Mouse (Mus musculus) neural tube, embryonic 12.5 days (tissue): ENCODE data around the gene Washc3. TPM values are rescaled to one million over a fixed set of nuclear protein-coding genes. Genes with fewer than 3 reads are reported as not detected.
A peak's percentile ranks its signal among the peaks of the same experiment; 100 is the strongest.

Source experiments
- ATAC-seq: fragments of 200-750 bp; cut with Nextera tagmentation; 2 replicates; pipeline ENCODE4 v1.8.0; 2017; ENCODE audit warnings: low read depth, mild to moderate bottlenecking, moderate TSS enrichment, moderate library complexity; ENCODE audit not compliant: low FRiP score
- H3K27ac ChIP-seq: fragments of 300-500 bp; sonication (generic); 2 replicates; pipeline ENCODE4 v1.5.1; 2016
- H3K27me3 ChIP-seq: fragments of 300-500 bp; sonication (generic); replicated peaks from 2 replicates; pipeline ENCODE4 v1.6.1; 2016; ENCODE audit warnings: mild to moderate bottlenecking
- H3K36me3 ChIP-seq: fragments of 300-500 bp; sonication (generic); 2 replicates; pipeline ENCODE4 v1.6.1; 2016; ENCODE audit warnings: mild to moderate bottlenecking
- H3K4me1 ChIP-seq: fragments of 300-500 bp; sonication (generic); 2 replicates; pipeline ENCODE4 v1.6.1; 2016
- H3K4me2 ChIP-seq: fragments of 300-500 bp; sonication (generic); replicated peaks from 2 replicates; pipeline ENCODE4 v1.6.1; 2016; ENCODE audit warnings: mild to moderate bottlenecking
- H3K4me3 ChIP-seq: fragments of 300-500 bp; sonication (generic); 2 replicates; pipeline ENCODE4 v1.5.1; 2016
- H3K9ac ChIP-seq: fragments of 300-500 bp; sonication (generic); 2 replicates; pipeline ENCODE4 v1.6.1; 2016; ENCODE audit warnings: mild to moderate bottlenecking
- H3K9me3 ChIP-seq: fragments of 300-500 bp; sonication (generic); 2 replicates; pipeline ENCODE4 v1.6.1; 2016; ENCODE audit warnings: mild to moderate bottlenecking
- WGBS: fragments of 180-500 bp; shearing (Covaris S2); methylation state at CpG from one replicate; pipeline ENCODE4 v1.1.7; 2016; 5-methylcytosine and 5-hydroxymethylcytosine counted together
- polyA plus RNA-seq: library from polyadenylated mRNA; unstranded; fragments of >200 nt; fragmentation: Nextera tagmentation; extraction: Ambion mirVana; gene quantifications from 2 replicates; pipeline ENCODE4 v1.2.1, GENCODE M21; 2016

Gene Washc3
- 40.2 and 41.9 TPM in 2 replicates for polyA plus RNA-seq

DNA sequence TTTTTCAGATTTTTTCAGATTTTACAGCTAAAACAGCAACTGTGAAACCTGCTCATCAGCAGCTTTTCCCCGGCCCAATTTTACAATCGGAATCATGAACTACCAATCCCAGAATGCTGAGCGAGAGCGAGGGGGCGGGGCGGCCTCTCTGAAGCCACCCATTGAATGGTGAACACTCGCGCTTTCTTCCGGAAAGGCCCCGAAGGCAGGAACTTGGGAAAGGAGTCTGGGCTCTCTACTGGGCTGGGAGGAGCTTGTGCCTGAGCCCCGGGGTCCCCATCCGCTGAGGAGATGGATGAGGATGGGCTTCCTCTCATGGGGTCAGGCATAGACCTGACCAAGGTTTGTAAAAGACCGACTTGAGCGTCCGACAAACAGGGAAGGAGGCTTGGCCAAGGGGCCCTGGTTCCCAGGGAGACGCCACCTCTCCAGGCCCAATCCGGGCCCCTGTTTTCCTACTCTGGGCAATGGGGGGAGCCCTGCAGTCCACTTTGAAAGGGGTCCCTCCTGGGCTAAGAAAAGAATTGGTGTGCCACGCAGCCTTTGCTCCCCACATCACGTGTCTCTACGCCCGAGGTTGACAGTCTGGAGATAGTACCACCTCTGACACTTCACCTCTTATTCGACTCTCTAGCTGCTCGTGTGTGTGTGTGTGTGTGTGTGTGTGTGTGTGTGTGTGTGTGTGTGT lies at the start of gene Washc3:
Gene Washc3 (plus strand): TSS at position 143 of the 688 bp plus-strand sequence.
- Histone ChIP-seq H3K4me2 (peak within 1 kb of the TSS; percentile 65), H3K27me3 (no peaks in the 10 kb centered on the region), H3K4me3 (peak within 1 kb of the TSS; percentile 56), H3K9me3 (no peaks in the 10 kb centered on the region), H3K9ac (peak within 1 kb of the TSS; percentile 68), H3K36me3 (peaks cover 8% of the 10 kb centered on the region; the same call in 1 of the 2 replicates), H3K27ac (no peak within 1 kb of the TSS; the same call in 1 of the 2 replicates), H3K4me1 (peaks cover 3% of the 10 kb centered on the region)
- peak; percentile 99 for ATAC-seq
- 2% methylated on average over 23 of the region's 23 CpGs for WGBS

DNA sequence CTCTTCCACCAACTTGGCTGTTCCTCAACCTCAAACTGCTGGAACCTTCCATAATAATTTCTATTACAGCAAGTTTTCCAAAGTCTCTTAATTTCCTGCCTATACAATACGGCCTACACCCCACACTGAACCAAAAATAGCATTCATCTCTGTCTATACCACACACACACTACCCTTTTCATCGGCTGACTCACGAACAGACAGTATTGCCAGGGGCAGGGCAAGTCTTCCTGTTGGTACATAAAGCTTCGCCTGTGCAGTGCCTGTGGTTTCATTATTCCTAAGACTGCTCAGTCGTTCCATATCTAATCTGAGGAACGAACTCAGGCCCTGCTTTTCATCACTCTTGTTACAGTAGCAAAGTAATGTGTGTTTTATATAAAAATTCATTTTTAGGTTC lies 49.2 kb upstream of the Washc3 start:
- ATAC-seq = no peak
- Histone ChIP-seq H3K27me3 (no peaks in the 10 kb centered on the region), H3K9me3 (no peaks in the 10 kb centered on the region), H3K36me3 (peaks cover 31% of the 10 kb centered on the region), H3K4me2 (no peak overlapping the region), H3K4me3 (no peak overlapping the region), H3K27ac (no peak overlapping the region), H3K9ac (no peak overlapping the region), H3K4me1 (peaks cover 4% of the 10 kb centered on the region; the same call in 1 of the 2 replicates)
- WGBS = 87% methylated on average over 6 of the region's 6 CpGs

DNA sequence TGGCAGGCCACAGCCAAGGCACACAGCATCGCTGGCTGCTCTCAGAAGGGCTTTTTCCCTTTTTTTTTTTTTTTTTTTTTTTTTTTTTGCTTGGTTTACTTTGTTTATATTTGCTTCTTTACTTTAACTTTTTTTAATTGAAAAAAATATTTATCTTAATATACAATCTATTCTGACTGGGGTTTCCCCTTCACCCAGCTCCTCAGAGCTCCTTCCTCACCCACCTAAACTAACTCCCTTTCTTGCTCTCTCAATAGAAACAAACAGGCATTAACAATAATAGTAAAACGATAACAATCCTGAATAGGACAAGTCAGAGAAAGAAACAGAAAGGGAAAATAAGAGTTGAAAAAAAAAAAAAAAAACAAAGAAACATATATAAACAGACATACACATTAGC lies 38.8 kb upstream of the Washc3 start:
- H3K27ac ChIP-seq = no peak overlapping the region
- H3K4me3 ChIP-seq = no peak overlapping the region
- no peak overlapping the region for H3K4me2 ChIP-seq
- H3K4me1 ChIP-seq = no peaks in the 10 kb centered on the region
- H3K27me3 ChIP-seq = no peaks in the 10 kb centered on the region
- 85% methylated on average over 2 of the region's 2 CpGs for WGBS
- no peak overlapping the region for H3K9ac ChIP-seq
- H3K36me3 ChIP-seq = peaks cover 28% of the 10 kb centered on the region
- no peaks in the 10 kb centered on the region for H3K9me3 ChIP-seq
- ATAC-seq = no peak

DNA sequence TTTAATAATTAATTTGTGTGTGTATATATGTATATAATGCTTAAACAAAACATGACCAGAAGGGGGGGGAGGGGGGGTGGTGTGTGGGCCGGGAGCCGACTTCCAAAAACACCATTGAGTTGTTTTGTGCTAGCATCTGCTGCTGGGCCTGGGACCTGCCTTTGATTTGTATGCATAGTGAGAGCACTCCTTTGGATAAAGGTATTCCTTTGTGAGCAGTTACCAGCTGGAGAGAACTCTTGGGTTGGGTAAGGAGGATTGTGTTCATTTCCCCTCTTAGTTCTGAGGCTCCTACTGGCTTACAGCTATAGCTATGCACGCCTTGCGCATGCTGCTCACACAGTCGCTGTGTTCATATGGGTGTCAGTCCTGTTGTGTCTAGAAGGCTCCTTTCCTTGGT lies 38.2 kb upstream of the Washc3 start:
- no peaks in the 10 kb centered on the region for H3K4me1 ChIP-seq
- no peak for ATAC-seq
- no peak overlapping the region for H3K27ac ChIP-seq
- H3K4me2 ChIP-seq = no peak overlapping the region
- no peaks in the 10 kb centered on the region for H3K9me3 ChIP-seq
- H3K9ac ChIP-seq = no peak overlapping the region
- peaks cover 28% of the 10 kb centered on the region for H3K36me3 ChIP-seq
- WGBS = 89% methylated on average over 5 of the region's 5 CpGs
- no peaks in the 10 kb centered on the region for H3K27me3 ChIP-seq
- no peak overlapping the region for H3K4me3 ChIP-seq

DNA sequence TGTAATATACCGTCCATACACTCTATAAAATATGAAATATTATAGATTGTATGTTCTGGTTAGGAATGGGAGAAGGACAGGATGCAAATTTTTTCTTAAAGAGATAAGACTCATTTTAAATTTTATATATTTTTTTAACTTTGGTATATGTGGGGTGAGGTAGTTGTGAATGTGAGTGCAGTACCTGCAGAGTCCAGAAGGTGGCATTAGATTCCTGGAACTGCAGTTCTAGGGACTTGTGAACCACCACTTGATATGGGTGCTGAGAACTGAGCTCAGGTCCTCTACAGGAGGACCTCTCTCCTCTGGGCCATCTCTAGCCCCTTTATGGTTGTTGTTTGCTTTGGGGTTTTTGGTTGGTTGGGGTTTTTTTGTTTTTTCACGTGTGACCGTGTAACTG lies 34.7 kb upstream of the Washc3 start:
- Histone ChIP-seq H3K27me3 (no peaks in the 10 kb centered on the region), H3K9me3 (no peaks in the 10 kb centered on the region), H3K4me2 (no peak overlapping the region), H3K9ac (no peak overlapping the region), H3K4me1 (no peaks in the 10 kb centered on the region), H3K36me3 (peaks cover 16% of the 10 kb centered on the region), H3K27ac (no peak overlapping the region), H3K4me3 (no peak overlapping the region)
- over 99% methylated on average over 3 of the region's 3 CpGs for WGBS
- no peak for ATAC-seq

DNA sequence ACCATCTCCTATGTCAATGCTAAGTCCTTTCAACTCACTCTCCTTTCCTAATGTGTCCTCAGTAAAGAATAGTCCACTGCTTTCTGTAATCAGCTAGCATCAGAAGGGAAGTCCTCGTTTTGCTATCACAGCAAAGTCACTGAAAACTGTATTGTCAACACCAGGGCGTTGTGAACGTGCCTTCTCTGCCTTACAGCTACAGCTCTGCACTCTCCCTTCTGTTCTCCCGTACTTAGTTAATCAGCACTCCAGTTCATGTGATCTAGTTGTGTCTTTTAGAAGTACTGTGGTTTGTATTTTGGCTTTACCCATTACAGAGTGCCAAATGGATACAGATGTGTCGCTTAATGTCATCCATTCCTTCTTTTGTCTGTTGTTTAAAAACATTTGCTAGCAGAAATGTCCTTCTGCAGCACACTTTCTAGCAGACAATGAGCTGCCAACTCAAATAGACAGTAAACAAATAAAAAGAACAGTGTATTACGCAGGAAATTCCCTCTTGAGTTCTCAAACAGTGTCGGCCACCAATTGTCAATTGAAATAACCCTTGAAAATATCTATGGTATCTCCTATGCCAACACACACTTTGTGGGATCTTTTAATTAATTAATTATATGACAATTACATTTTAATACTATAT lies 33.3 kb upstream of the Washc3 start:
- WGBS = 86% methylated on average over 7 of the region's 7 CpGs

DNA sequence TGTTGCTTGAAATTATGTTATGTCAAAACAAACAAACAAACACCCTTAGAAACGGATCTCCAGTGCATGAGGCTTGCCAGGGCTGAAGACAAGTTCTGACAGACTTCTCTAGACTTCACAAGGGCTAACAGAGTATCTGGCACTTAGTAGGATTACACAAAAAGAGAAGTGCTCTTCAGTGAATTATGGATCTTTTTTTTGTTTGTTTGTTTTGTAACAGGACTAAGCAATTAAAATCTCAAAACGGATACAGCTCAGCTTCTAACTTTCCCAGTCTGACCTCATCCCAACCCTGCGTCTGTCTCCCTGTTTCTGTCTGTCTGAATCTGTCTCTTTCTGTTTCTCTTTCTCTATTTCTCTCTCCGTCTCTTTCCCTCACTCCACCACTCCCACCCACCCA lies 352 bp upstream of the Washc3 start:
- H3K9me3 ChIP-seq = no peaks in the 10 kb centered on the region
- 16% methylated on average over 4 of the region's 4 CpGs for WGBS
- H3K36me3 ChIP-seq = peaks cover 8% of the 10 kb centered on the region; the same call in 1 of the 2 replicates
- H3K4me2 ChIP-seq = peak overlapping the region; percentile 65
- ATAC-seq = peak; percentile 61
- H3K27me3 ChIP-seq = no peaks in the 10 kb centered on the region
- H3K9ac ChIP-seq = no peak overlapping the region
- peak overlapping the region; percentile 56 for H3K4me3 ChIP-seq
- peaks cover 3% of the 10 kb centered on the region for H3K4me1 ChIP-seq
- no peak overlapping the region for H3K27ac ChIP-seq

More for the DNA sequence above, 33.3 kb upstream of the Washc3 start:
- no peaks in the 10 kb centered on the region for H3K4me1 ChIP-seq
- H3K36me3 ChIP-seq = peaks cover 10% of the 10 kb centered on the region; the same call in 1 of the 2 replicates
- no peak overlapping the region for H3K4me3 ChIP-seq
- no peaks in the 10 kb centered on the region for H3K9me3 ChIP-seq
- ATAC-seq = no peak
- H3K27me3 ChIP-seq = no peaks in the 10 kb centered on the region
- no peak overlapping the region for H3K9ac ChIP-seq
- no peak overlapping the region for H3K4me2 ChIP-seq
- H3K27ac ChIP-seq = no peak overlapping the region

DNA sequence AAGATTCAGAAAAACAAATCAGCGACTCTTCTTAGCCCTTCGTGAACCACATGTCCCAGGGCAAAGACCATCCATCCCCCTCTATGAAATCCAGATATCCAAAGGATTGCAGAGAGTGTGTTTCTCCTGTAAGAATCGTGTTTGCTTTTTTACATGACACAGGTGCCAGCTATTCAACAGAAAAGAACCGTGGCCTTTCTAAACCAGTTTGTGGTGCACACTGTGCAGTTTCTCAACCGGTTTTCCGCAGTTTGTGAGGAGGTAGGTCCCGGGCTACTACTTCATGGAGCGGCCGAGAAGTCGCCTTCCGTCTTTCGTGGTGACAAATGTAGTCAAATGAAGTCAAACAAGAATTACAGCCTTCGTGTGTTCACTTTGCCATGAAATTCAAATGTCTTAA lies 757 bp downstream of the Washc3 start:
- Histone ChIP-seq H3K36me3 (peaks cover 8% of the 10 kb centered on the region; the same call in 1 of the 2 replicates), H3K4me2 (peak overlapping the region; percentile 65), H3K27me3 (no peaks in the 10 kb centered on the region), H3K4me3 (peak overlapping the region; percentile 56), H3K9me3 (no peaks in the 10 kb centered on the region), H3K4me1 (peaks cover 3% of the 10 kb centered on the region), H3K9ac (peak overlapping the region; percentile 68), H3K27ac (no peak overlapping the region)
- peak; percentile 26 for ATAC-seq
- WGBS = 78% methylated on average over 13 of the region's 13 CpGs

DNA sequence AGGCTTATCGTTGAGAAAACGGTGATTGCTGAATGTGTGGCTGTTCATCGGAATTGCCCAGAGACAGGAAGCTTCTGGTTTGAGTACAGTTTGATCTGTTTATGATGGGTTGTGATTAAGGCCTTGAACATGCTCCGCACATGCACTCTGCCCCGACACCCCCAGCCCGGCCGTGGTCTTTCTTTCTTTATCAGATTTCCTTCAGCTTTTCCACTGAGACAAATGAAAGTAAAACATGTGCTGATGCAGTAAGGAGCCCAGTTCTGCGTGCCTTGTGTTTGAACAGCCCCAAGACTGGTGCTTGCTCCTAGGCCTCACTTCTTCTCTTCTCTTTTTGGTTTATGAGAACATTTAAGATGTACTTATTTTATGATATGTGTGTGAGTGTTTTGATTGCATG lies 1.7 kb downstream of the Washc3 start:
- H3K27me3 ChIP-seq = no peaks in the 10 kb centered on the region
- H3K9me3 ChIP-seq = no peaks in the 10 kb centered on the region
- ATAC-seq = no peak
- 95% methylated on average over 8 of the region's 8 CpGs for WGBS
- H3K4me3 ChIP-seq = no peak overlapping the region
- no peak overlapping the region for H3K4me2 ChIP-seq
- no peak overlapping the region for H3K9ac ChIP-seq
- H3K36me3 ChIP-seq = peaks cover 8% of the 10 kb centered on the region; the same call in 1 of the 2 replicates
- no peak overlapping the region for H3K27ac ChIP-seq
- H3K4me1 ChIP-seq = peaks cover 3% of the 10 kb centered on the region

DNA sequence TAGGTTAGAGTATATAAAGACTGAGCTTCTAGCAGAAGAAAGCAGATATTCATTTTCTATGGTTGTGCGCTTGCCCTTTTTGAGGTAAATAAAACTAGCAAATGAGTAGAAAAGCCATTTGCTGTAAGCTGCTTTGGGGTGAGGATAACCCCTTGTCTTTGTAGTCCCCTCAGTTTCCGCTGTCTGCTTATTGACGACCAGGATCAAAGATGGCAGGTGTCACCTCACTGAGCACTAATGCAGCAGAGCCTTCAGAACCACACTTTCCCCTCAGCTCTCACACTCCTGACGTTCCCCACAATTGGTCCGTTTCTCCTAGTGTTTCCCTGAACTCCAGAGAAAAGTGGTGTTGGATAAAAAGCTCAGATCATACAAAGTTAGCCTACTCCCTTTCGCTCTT lies 2.3 kb downstream of the Washc3 start:
- Histone ChIP-seq H3K4me3 (no peak overlapping the region), H3K36me3 (peaks cover 8% of the 10 kb centered on the region; the same call in 1 of the 2 replicates), H3K9me3 (no peaks in the 10 kb centered on the region), H3K9ac (no peak overlapping the region), H3K27me3 (no peaks in the 10 kb centered on the region), H3K4me1 (peaks cover 3% of the 10 kb centered on the region), H3K4me2 (no peak overlapping the region), H3K27ac (no peak overlapping the region)
- no peak for ATAC-seq
- WGBS = 90% methylated on average over 6 of the region's 6 CpGs

DNA sequence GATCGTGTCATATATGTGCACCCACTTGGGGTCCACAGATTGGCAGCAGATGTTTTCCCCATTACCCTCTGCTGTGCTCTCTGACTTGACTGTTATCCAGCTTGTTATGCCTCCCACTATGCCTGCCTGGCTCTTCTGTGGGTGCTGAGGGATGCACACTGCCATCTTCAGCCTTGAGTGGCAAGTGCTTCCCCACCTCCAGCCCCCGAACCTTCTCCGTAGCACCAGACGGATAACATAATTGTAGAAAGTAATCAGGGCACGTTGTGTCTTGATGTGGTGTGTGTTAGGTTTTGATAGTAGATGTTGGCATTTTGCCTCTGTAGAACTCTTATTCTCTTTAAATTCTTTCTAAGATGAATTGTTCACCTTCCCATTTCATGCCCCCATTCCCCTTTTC lies 11.8 kb downstream of the Washc3 start:
- no peak overlapping the region for H3K9ac ChIP-seq
- H3K27me3 ChIP-seq = no peaks in the 10 kb centered on the region
- H3K4me2 ChIP-seq = no peak overlapping the region
- no peaks in the 10 kb centered on the region for H3K4me1 ChIP-seq
- 93% methylated on average over 5 of the region's 5 CpGs for WGBS
- no peak overlapping the region for H3K4me3 ChIP-seq
- ATAC-seq = no peak
- no peak overlapping the region for H3K27ac ChIP-seq
- no peaks in the 10 kb centered on the region for H3K36me3 ChIP-seq
- H3K9me3 ChIP-seq = no peaks in the 10 kb centered on the region

DNA sequence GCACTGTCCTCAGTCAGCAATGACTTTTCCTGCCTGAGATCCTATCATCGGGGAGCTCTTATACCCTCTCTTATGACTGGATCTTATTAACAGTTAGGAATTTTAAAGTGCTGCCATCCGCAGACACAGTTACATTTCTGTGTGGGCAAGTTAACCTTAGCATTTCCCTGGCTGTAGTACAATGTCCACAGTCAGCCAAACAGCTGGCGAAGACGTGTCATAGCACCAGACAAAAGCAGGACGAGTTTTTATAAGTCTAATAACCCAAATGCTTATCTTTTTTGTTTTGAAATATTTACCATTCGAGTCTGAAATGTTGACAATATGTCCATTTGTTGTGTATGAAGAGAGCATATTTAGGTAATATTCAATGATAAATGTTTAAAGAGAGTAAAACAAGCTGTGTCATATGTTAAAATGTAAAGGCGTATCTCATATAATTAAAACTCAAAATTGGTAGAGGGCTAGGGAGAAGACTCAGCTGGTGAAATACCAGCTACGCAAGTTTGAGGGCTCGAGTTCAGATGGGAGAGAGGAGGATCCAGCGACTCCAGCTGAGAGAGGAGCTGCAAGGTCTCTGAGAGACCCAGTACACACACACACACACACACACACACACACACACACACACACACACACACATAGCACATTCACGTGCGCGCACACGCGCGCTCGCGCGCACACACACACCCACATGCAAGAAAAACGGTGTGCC lies 14.1 kb downstream of the Washc3 start:
- no peak overlapping the region for H3K9ac ChIP-seq
- peaks cover 4% of the 10 kb centered on the region; the same call in 1 of the 2 replicates for H3K36me3 ChIP-seq
- WGBS = 93% methylated on average over 20 of the region's 20 CpGs
- H3K4me1 ChIP-seq = no peaks in the 10 kb centered on the region
- H3K4me2 ChIP-seq = no peak overlapping the region
- ATAC-seq = no peak
- H3K9me3 ChIP-seq = no peaks in the 10 kb centered on the region
- H3K4me3 ChIP-seq = no peak overlapping the region
- no peak overlapping the region for H3K27ac ChIP-seq
- no peaks in the 10 kb centered on the region for H3K27me3 ChIP-seq
